Mouse (Mus musculus): Measurements from ENCODE around the gene Lrig2.
A peak's percentile ranks its signal among the peaks of the same experiment; 100 is the strongest.

Lrig2 gene

GRCm38 (mm10) chr3:104510771-104511429 lies 818 bp downstream of the Lrig2 start:
- no peak for DNase-seq (ENCODE audit: low spot score)

- peak; percentile 12 for DNase-seq (ENCODE audit: low spot score)
Measured at GRCm38 (mm10) chr3:104501648-104502047, 10.1 kb downstream of the Lrig2 start.

- no peak for DNase-seq (ENCODE audit: low spot score)
Measured at GRCm38 (mm10) chr3:104500881-104501280, 10.8 kb downstream of the Lrig2 start.

DNA sequence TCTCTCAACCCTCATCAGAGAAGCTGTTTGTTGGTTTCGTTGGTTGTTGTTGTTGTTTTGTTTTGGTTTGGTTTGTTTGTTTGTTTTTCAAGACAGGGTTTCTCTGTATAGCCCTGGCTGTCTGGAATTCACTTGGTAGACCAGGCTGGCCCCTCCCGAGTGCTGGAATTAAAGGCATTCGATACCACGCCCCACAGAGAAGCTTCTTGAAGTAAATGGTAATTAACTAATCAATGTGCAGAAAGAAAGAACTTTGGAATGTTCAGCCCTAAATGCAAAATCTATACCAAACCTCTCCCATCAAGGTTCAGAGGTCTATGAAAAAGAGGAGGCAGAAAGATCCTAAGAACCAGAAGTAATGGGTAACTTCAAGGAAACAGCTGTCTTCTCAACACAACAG lies 15.5 kb downstream of the Lrig2 start:
- no peak for DNase-seq (ENCODE audit: low spot score)

- DNase-seq (ENCODE audit: low spot score) = no peak
Measured at GRCm38 (mm10) chr3:104480946-104481719, 30.6 kb downstream of the Lrig2 start.

- no peak for DNase-seq (ENCODE audit: low spot score)
Measured at GRCm38 (mm10) chr3:104478056-104478455, 33.7 kb downstream of the Lrig2 start.

GRCm38 (mm10) chr3:104469421-104469820 lies 42.3 kb downstream of the Lrig2 start:
- DNase-seq (ENCODE audit: low spot score) = no peak

- no peak for DNase-seq (ENCODE audit: low spot score)
Measured at GRCm38 (mm10) chr3:104461226-104461625, 50.5 kb downstream of the Lrig2 start.

DNA sequence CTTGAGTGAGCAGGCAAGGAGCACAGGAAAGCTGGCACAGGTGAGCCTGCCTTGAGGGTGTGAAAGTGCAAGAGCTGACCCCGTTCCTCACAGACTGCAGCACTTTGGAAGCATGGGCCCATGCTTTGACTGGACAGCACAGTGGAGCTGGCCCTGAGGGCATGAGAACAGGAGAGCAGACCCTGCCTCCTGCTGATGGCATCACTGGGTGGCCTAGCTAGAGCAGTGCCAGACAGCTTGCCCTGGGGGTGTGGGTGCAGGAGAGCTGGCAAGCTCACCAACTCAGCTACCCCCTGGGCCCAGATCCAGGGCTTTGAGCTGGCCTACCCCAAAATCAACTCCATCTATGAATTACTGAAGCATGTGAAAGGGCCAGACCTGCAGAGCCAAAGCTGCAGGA lies 53.1 kb downstream of the Lrig2 start:
- no peak for DNase-seq (ENCODE audit: low spot score)

DNA sequence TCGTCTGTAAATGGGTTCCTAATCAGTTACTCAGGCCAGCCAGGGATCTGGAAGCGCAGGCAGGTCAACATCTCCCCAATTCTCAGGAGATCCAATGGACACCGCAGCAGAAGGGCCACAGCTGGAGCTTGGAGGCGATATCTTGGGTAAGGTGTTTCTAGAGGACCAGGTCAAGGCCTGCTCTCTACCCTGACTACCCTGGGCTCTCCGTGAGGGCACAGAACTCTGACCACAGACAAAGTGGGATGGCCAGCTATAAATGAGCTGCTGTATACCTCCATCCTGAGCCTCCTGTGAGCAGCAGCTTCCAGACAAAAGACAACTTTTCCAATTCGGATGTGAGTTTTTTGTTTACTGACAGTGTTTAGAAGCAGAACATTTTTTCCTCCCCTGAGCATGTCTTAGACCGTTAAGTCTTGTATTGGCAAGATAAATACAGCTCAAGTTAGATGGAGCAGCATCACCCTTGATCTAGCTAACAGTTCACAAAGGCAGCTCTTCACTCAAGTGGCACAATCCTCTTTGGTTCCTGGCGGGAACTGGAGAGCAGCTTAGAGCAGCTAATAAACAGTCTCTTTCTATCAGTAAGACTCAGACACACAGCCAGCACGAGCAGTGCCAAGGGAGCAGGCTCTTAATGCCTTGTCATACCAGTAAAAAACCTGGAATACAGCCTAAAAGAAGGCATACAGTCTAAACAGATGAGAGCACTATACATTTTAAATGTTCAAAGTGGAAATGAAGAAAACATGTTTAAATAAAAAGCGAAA lies 56.0 kb downstream of the Lrig2 start:
- DNase-seq (ENCODE audit: low spot score) = no peak

DNA sequence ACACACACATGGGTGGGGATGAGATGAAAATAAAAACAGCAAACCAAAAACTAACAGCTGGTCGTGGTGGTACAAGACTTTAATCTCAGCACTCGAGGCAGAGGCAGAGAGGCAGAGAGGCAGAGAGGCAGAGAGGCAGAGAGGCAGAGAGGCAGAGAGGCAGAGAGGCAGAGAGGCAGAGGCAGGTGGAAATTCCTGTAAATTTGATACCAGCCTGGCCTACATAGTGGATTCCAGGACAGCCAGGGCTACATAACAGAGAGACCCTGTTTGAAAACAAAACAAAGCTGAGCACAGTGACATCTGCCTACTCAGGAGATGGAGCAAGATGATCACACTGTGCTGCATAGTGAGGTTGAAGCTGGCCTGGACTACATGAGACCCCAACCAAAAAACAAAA lies 64.5 kb downstream of the Lrig2 start:
- DNase-seq (ENCODE audit: low spot score) = no peak

- DNase-seq (ENCODE audit: low spot score) = no peak
Measured at GRCm38 (mm10) chr3:104446689-104447088, 65.0 kb downstream of the Lrig2 start.

DNA sequence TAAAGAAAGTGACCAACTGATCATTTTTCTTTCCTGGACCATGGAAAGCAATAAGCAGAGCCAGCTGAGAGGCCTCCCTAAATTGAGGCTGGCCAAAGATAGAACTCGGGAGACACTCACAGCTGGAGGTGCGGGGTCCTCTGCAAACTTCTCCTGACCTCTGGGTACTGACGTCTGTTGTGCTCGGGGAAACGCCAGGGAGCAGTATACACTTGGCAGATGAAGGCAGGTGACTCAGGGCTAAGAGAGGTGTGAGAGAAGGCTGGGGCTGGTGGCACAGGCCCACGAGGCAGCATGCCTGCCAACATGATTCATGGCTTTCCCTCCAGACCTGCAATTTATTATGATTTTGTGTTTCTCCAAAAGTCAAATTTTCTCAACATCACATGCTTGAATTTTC lies 66.1 kb downstream of the Lrig2 start:
- DNase-seq (ENCODE audit: low spot score) = no peak

DNA sequence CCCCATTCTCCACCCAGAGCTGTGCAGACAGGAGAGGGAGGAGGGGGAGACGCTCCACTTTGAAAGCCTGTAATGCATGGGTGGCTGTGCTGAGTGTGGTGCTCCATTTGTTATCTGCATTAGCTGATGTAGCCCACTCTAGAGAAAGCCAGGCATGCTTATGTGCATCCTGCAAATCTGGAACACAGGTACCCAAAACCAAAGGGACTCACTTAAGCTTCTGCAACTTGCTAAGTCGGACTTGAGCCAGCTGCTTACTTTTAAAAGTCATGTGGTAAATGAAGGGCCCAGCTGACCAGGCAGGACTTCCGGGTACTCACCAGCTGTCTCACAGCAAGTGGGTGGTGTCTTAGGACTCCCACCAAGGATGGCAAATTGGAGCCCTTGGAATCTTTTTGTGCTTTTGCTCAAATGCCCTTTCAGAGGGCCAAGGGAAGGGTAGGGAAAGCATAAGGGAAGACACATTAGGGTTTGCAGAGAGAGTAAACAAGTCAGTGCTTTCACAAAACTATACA lies 66.7 kb downstream of the Lrig2 start:
- DNase-seq (ENCODE audit: low spot score) = no peak

GRCm38 (mm10) chr3:104444082-104444481 lies 67.6 kb downstream of the Lrig2 start:
- DNase-seq (ENCODE audit: low spot score) = no peak

- DNase-seq (ENCODE audit: low spot score) = no peak
Measured at GRCm38 (mm10) chr3:104442357-104442756, 69.4 kb downstream of the Lrig2 start.

- peak; percentile 96 for DNase-seq (ENCODE audit: low spot score)
Measured at GRCm38 (mm10) chr3:104441870-104442283, 69.8 kb downstream of the Lrig2 start.

GRCm38 (mm10) chr3:104441435-104441834 lies 70.3 kb downstream of the Lrig2 start:
- peak; percentile 77 for DNase-seq (ENCODE audit: low spot score)

- DNase-seq (ENCODE audit: low spot score) = no peak
Measured at GRCm38 (mm10) chr3:104438777-104439176, 72.9 kb downstream of the Lrig2 start.

DNA sequence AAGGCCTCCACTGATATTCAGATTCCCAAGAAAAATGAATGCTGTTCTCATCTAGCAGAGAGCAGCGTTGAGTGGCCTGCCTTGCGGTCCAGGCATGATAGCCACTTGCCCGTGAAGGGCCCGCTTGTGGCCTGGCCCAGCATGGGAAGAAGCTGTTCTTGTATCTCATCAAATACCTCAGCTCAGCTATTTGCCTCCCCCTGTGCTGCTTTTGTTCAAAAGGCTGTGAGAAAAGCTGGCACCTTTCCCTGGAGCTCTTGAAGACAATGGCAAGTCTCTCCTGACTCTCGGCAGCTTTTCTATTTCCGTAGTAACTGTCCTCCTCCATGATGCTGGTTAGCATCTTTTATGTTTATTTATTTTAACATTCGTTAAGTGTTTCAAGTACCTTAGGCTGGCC lies 74.1 kb downstream of the Lrig2 start:
- no peak for DNase-seq (ENCODE audit: low spot score)

DNA sequence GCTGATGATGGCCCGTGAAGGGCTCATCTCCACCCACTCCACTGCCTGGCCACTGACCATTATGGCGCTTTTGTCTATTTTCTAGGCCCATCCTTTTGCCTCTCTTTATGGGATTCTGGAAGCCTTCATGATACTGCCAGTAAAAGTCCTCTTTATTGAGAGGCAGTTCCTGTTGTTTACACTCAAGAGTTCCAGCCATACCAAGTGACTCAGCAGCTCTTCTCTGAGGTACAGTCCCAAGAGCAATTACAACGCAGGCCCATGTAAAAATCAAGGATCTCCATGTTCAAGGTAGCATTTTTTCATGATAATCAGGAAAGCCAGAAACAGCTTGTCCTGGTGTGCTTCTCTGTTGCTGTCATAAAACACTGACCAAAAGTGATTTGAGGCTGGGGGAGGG lies 75.8 kb downstream of the Lrig2 start:
- DNase-seq (ENCODE audit: low spot score) = no peak

DNA sequence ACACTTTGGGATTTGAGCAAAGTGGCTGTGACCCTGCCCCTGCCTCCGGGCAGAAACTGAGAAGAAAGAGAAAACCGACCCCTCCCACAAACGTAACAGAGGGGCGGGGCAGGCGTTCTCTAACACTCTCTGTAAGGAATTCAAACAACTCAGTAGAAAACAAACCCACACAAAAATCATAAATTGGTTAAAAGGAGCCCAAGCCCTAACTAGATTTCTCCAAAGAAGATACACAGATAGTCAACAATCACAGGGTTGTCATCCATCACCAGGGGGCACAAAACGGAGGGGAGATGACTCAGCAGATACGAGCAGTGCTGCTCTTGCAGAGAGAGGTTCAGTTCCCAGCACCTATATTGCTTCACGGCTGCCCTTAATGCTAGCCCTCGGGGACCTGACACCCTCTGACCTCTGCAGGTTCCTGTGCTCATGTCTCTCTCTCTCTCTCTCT lies 77.4 kb downstream of the Lrig2 start:
- DNase-seq (ENCODE audit: low spot score) = no peak

GRCm38 (mm10) chr3:104432651-104433050 lies 79.1 kb downstream of the Lrig2 start:
- DNase-seq (ENCODE audit: low spot score) = no peak
